12 mouse cellular contexts compared by ENCODE assay signal in the genomic region with DNA sequence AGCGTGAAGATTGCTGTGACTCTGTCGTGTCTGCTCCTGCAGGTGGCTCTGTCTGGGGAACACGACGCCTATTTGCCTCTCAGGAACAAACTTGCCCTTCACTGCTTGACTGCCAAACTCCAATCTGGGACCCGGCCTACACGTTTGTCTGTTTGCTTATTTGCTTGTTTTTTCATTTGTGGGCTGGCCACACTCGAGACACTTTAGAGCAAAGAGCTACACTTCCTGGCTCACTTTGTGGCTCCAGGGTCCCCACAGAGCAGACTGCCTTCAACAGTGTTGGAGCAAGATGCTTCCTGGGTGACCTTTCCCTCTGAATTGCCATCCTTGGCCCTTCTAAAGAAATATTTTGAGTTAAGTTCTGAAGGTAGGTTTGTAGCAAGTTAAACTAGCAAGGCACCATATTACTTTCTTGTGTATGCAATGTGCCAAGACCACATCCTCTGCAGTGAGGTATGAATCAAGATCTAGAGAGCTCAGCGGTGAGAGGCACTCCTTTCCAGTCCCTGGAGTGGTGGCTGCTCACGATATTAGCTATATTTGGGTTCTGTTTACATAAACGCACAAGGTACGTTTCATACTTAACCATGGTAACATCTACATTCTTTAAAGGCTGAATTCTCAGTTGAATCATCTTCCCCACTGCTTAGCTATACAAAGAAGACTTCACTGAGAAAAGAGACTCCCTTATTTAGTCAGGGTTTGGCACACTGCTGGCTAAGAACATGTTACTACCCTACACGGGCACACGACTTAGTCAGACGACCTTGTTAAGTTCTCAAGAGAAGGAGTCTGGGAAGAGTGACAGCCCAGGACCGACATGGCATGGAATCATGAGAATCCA.
DNase-seq lines count a peak whose midpoint lies in the region; ATAC-seq and TF ChIP-seq lines count a peak whose summit lies in the region.
"Had no signal": no experiment of that assay in that cellular context is flagged by ENCODE, and none has a peak within 500 bp of the region (broad histone marks: within the 10 kb centered on the region; RNA-seq: fewer than 3 reads in every experiment).

No protein-coding gene starts in this region.

- H3K9me3 ChIP-seq in heart, embryonic 12.5 days (replicated peaks), result no peaks in the 10 kb centered on the region
- no peaks in the 10 kb centered on the region for H3K9me3 ChIP-seq in liver, embryonic 14.5 days (ENCODE audit: control insufficient read depth, low read length)
- H3K9me3 ChIP-seq: G1E; hindbrain, embryonic 15.5 days; neural tube, embryonic 15.5 days had no signal

- no peak for TF ChIP-seq EP300 in liver, embryonic 14.5 days (IDR thresholded peaks at IDR 0.05; ENCODE audit: low read depth)

- 44% methylated on average over 15 of the region's 15 CpGs for WGBS in heart, embryonic 12.5 days
- WGBS in liver, embryonic 14.5 days (ENCODE audit: insufficient replicate concordance), result 64% methylated on average over 15 of the region's 15 CpGs

- peak overlapping the region; percentile 64 for H3K27ac ChIP-seq in heart, embryonic 12.5 days (ENCODE audit: poor library complexity, severe bottlenecking)
- peak overlapping the region; percentile 44 for H3K27ac ChIP-seq in liver, embryonic 14.5 days
- H3K27ac ChIP-seq: hindbrain, embryonic 15.5 days; neural tube, embryonic 15.5 days had no signal

- no peak overlapping the region for H3K4me3 ChIP-seq in heart, embryonic 12.5 days
- H3K4me3 ChIP-seq in liver, embryonic 14.5 days (ENCODE audit: insufficient read depth in 1 of 2, low read depth in 2 of 2, low read length in 2 of 2), result no peak overlapping the region
- H3K4me3 ChIP-seq: hindbrain, embryonic 15.5 days; neural tube, embryonic 15.5 days had no signal

- H3K9ac ChIP-seq in heart, embryonic 12.5 days, result no peak overlapping the region
- H3K9ac ChIP-seq in liver, embryonic 14.5 days (replicated peaks), result no peak overlapping the region
- H3K9ac ChIP-seq: forebrain, postnatal 0 days; hindbrain, embryonic 15.5 days; neural tube, embryonic 15.5 days had no signal

- ATAC-seq in heart, embryonic 12.5 days (ENCODE audit: insufficient number of reproducible peaks, low FRiP score), result no peak
- ATAC-seq in liver, embryonic 14.5 days (ENCODE audit: insufficient read depth), result no peak
- no peak for ATAC-seq in monocyte, adult 5-6 weeks (replicated peaks; ENCODE audit: insufficient number of reproducible peaks, low FRiP score, low TSS enrichment, poor library complexity, severe bottlenecking)
- ATAC-seq: forebrain, postnatal 0 days had no signal

- H3K4me2 ChIP-seq in heart, embryonic 12.5 days, result no peak overlapping the region
- H3K4me2 ChIP-seq in liver, embryonic 14.5 days (ENCODE audit: low read depth), result no peak overlapping the region
- H3K4me2 ChIP-seq: hindbrain, embryonic 15.5 days; neural tube, embryonic 15.5 days had no signal

- H3K27me3 ChIP-seq in heart, embryonic 12.5 days (replicated peaks), result no peaks in the 10 kb centered on the region
- no peaks in the 10 kb centered on the region for H3K27me3 ChIP-seq in liver, embryonic 14.5 days (ENCODE audit: control insufficient read depth, insufficient read depth, low read length)
- H3K27me3 ChIP-seq: hindbrain, embryonic 15.5 days; neural tube, embryonic 15.5 days had no signal

- peaks cover 57% of the 10 kb centered on the region for H3K4me1 ChIP-seq in heart, embryonic 12.5 days (replicated peaks)
- H3K4me1 ChIP-seq in liver, embryonic 14.5 days (replicated peaks; ENCODE audit: control insufficient read depth in 2 of 2, insufficient read depth in 2 of 2, low read length in 1 of 2), result peaks cover 24 to 54% of the 10 kb centered on the region in 2 experiments
- H3K4me1 ChIP-seq: hindbrain, embryonic 15.5 days; neural tube, embryonic 15.5 days had no signal

- no peak for TF ChIP-seq CTCF in liver, embryonic 14.5 days (IDR thresholded peaks at IDR 0.05; ENCODE audit: low read depth)

- H3K36me3 ChIP-seq in heart, embryonic 12.5 days, result 0 out of 2 replicates have a peak, but pooled peaks cover 3% of the 10 kb centered on the region
- peaks cover 3% of the 10 kb centered on the region; the same call in 1 of the 2 replicates for H3K36me3 ChIP-seq in liver, embryonic 14.5 days (replicated peaks; ENCODE audit: control insufficient read depth, insufficient read depth, low read depth)
- H3K36me3 ChIP-seq: hindbrain, embryonic 15.5 days; neural tube, embryonic 15.5 days had no signal

- no peak for DNase-seq in heart, adult 18-20 months
- peak; percentile 50 for DNase-seq in 3134 (ENCODE audit: extremely low read depth, insufficient read length, low spot score)
- DNase-seq in T-cell, adult 2 months (ENCODE audit: low spot score), result peak; percentile 87
- DNase-seq in liver, embryonic 14.5 days (ENCODE audit: low read depth in 3 of 3, low spot score in 3 of 3), result no peak
- DNase-seq in cerebellum, postnatal 4 days (ENCODE audit: low spot score in 2 of 2), result no peak
- no peak for DNase-seq in yolk sac, embryonic 10.5 days (ENCODE audit: low spot score)
- DNase-seq: forebrain, postnatal 0 days had no signal

Comparison
In these comparisons a context has a peak if more than half of its experiments do, and no peak if none do; other contexts are left out.
1. DNase-seq: peak in 3134 (single experiment) and T-cell, adult 2 months (single experiment); none in heart, adult 18-20 months (0 of 2), liver, embryonic 14.5 days (0 of 3), cerebellum, postnatal 4 days (0 of 2) and yolk sac, embryonic 10.5 days (single experiment).